In the genomic region with DNA sequence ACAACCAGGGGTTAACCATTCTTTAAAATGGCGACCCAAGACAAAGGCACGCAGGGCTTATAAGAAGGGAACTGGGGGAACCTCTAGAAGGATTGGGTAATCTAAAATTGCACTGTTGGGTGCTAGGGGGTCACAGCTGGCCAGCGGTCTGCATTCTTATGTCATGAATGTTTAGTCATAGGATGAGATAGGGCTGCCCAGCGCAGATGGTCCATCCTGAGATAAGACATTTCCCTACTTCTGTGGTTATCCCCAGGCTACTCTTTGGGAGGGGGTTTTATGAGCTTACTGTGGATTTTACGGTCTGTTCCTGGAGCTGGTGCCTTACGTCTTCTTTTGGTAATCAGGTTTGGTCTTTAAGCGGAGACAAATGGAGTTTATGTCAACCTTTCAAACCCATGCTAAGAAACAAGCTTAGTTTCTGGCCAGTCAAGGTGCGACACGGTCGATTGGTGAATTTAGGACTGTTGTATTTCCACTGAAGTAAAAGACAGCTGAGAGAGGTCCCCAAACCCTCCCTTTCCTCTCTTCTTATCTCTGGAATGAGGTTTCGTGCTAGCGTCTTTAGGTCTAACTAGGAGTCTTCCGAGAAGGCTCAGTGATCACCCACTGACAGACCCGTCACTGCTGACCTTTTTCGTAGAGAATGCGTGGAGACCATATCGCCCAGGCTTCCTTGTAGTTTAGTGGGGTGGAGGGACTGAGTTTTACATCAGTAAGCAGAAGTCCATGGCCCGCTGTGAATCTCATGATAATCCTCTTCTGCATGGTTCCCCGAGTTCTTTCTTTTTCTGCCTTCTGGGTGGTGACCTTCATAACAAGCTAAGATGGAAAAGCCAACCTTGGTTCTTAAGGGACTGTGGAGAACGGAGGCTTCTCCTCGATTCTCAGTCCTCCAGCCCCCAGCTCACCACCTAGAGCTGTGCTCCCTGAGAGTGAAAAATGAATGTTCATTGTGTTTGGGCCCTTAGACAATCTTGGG, we compare ENCODE assay signal across 26 mouse cellular contexts. TPM values are rescaled to one million over a fixed set of nuclear protein-coding genes. Genes with fewer than 3 reads are reported as not detected.
A peak's percentile ranks its signal among the peaks of the same experiment; 100 is the strongest.
DNase-seq lines count a peak whose midpoint lies in the region; ATAC-seq and TF ChIP-seq lines count a peak whose summit lies in the region.
"Had no signal": no experiment of that assay in that cellular context is flagged by ENCODE, and none has a peak within 500 bp of the region (broad histone marks: within the 10 kb centered on the region; RNA-seq: fewer than 3 reads in every experiment).

No protein-coding gene starts in this region.

- TF ChIP-seq RAD21 in MEL (IDR thresholded peaks at IDR 0.05; ENCODE audit: low read depth, low read length), result no peak

- H3K27me3 ChIP-seq in liver, embryonic 11.5 days (replicated peaks; ENCODE audit: control insufficient read depth, insufficient read depth, low read length), result no peaks in the 10 kb centered on the region
- H3K27me3 ChIP-seq in MEL (ENCODE audit: control insufficient read depth in 1 of 2, insufficient read depth in 2 of 2, low read length in 2 of 2), result no peaks in the 10 kb centered on the region
- no peaks in the 10 kb centered on the region for H3K27me3 ChIP-seq in liver, embryonic 13.5 days
- no peaks in the 10 kb centered on the region; the same call in 1 of the 2 replicates for H3K27me3 ChIP-seq in forebrain, embryonic 12.5 days
- H3K27me3 ChIP-seq: embryonic facial prominence, embryonic 15.5 days; forebrain, embryonic 13.5 days; heart, embryonic 12.5 days; hindbrain, embryonic 13.5 days; limb, embryonic 12.5 days; neural tube, embryonic 13.5 days; stomach, embryonic 15.5 days had no signal

- no peak for TF ChIP-seq CTCF in MEL (IDR thresholded peaks at IDR 0.05 in 2 of 3, conservative IDR thresholded peaks at IDR 0.05 in 1 of 3; ENCODE audit: control insufficient read depth in 1 of 3, insufficient read depth in 1 of 3, low read depth in 2 of 3, low read length in 3 of 3, poor library complexity in 1 of 3, severe bottlenecking in 1 of 3)

- H3K36me3 ChIP-seq in liver, embryonic 11.5 days (ENCODE audit: control insufficient read depth, insufficient read depth, low read length), result no peaks in the 10 kb centered on the region
- H3K36me3 ChIP-seq in MEL (ENCODE audit: control insufficient read depth in 1 of 2, insufficient read depth in 2 of 2, low read length in 2 of 2), result peaks cover 0 to 15% of the 10 kb centered on the region in 2 experiments; a peak in 2 of 4 replicates
- no peaks in the 10 kb centered on the region for H3K36me3 ChIP-seq in liver, embryonic 13.5 days
- no peaks in the 10 kb centered on the region for H3K36me3 ChIP-seq in forebrain, embryonic 12.5 days (replicated peaks)
- H3K36me3 ChIP-seq: embryonic facial prominence, embryonic 15.5 days; heart, embryonic 12.5 days; hindbrain, embryonic 13.5 days; limb, embryonic 12.5 days; midbrain, embryonic 12.5 days; neural tube, embryonic 13.5 days; stomach, embryonic 15.5 days had no signal

- 30% methylated on average over 21 of the region's 21 CpGs for WGBS in liver, embryonic 11.5 days
- WGBS in liver, embryonic 13.5 days (ENCODE audit: insufficient replicate concordance), result 16% methylated on average over 21 of the region's 21 CpGs
- 79% methylated on average over 21 of the region's 21 CpGs for WGBS in forebrain, embryonic 12.5 days

- H3K4me1 ChIP-seq in liver, embryonic 11.5 days (replicated peaks; ENCODE audit: control insufficient read depth, insufficient read depth, low read length), result peaks cover 15% of the 10 kb centered on the region
- H3K4me1 ChIP-seq in MEL (ENCODE audit: control insufficient read depth in 1 of 2, insufficient read depth in 2 of 2, low read length in 2 of 2), result peaks cover 12 to 34% of the 10 kb centered on the region in 2 experiments
- peaks cover 28% of the 10 kb centered on the region for H3K4me1 ChIP-seq in liver, embryonic 13.5 days (replicated peaks)
- H3K4me1 ChIP-seq in forebrain, embryonic 12.5 days, result peaks cover 9% of the 10 kb centered on the region
- H3K4me1 ChIP-seq: embryonic facial prominence, embryonic 15.5 days; forebrain, embryonic 13.5 days; stomach, embryonic 15.5 days had no signal

- no peak overlapping the region; the same call in 1 of the 2 replicates for H3K9ac ChIP-seq in liver, embryonic 11.5 days (ENCODE audit: low read depth, low read length)
- H3K9ac ChIP-seq in MEL (ENCODE audit: control insufficient read depth, low read depth, low read length, poor library complexity, severe bottlenecking), result peak overlapping the region; percentile 53
- no peak overlapping the region for H3K9ac ChIP-seq in liver, embryonic 13.5 days
- no peak overlapping the region for H3K9ac ChIP-seq in forebrain, embryonic 12.5 days
- H3K9ac ChIP-seq: embryonic facial prominence, embryonic 15.5 days; forebrain, embryonic 13.5 days; heart, embryonic 12.5 days; hindbrain, embryonic 13.5 days; limb, embryonic 12.5 days; midbrain, embryonic 12.5 days; neural tube, embryonic 13.5 days; stomach, embryonic 15.5 days had no signal

- no peak overlapping the region for H3K27ac ChIP-seq in liver, embryonic 11.5 days (ENCODE audit: low read depth, low read length)
- H3K27ac ChIP-seq in MEL (ENCODE audit: control insufficient read depth, low read depth, low read length), result peak overlapping the region; percentile 84
- no peak overlapping the region for H3K27ac ChIP-seq in liver, embryonic 13.5 days
- H3K27ac ChIP-seq in forebrain, embryonic 12.5 days, result no peak overlapping the region
- H3K27ac ChIP-seq: embryonic facial prominence, embryonic 15.5 days; forebrain, embryonic 13.5 days; hindbrain, embryonic 13.5 days; limb, embryonic 12.5 days; midbrain, embryonic 12.5 days; neural tube, embryonic 13.5 days; stomach, embryonic 15.5 days had no signal

- peak; percentile 43 to 56; a peak in 3 of 4 replicates for TF ChIP-seq EP300 in MEL (IDR thresholded peaks at IDR 0.05; ENCODE audit: low read depth in 1 of 2, low read length in 2 of 2)

- no peak overlapping the region; the same call in 1 of the 2 replicates for H3K4me3 ChIP-seq in liver, embryonic 11.5 days (ENCODE audit: low read depth, low read length)
- peak overlapping the region; percentile 46 to 63 for H3K4me3 ChIP-seq in MEL (ENCODE audit: control insufficient read depth in 1 of 2, insufficient read depth in 1 of 2, low read depth in 2 of 2, low read length in 2 of 2)
- no peak overlapping the region for H3K4me3 ChIP-seq in liver, embryonic 13.5 days (replicated peaks)
- no peak overlapping the region for H3K4me3 ChIP-seq in forebrain, embryonic 12.5 days (replicated peaks)
- H3K4me3 ChIP-seq: embryonic facial prominence, embryonic 15.5 days; forebrain, embryonic 13.5 days; heart, embryonic 12.5 days; hindbrain, embryonic 13.5 days; limb, embryonic 12.5 days; midbrain, embryonic 12.5 days; myocyte; neural tube, embryonic 13.5 days; stomach, embryonic 15.5 days had no signal

- TF ChIP-seq POLR2A in MEL (IDR thresholded peaks at IDR 0.05; ENCODE audit: control insufficient read depth in 1 of 2, insufficient read depth in 1 of 2, low read depth in 1 of 2, low read length in 2 of 2, poor library complexity in 1 of 2), result no peak

- DNase-seq in liver, embryonic 11.5 days (ENCODE audit: low spot score), result no peak
- no peak for DNase-seq in liver
- DNase-seq in MEL (ENCODE audit: low read depth, low spot score), result peak; percentile 59
- DNase-seq in liver, embryonic 13.5 days, result no peak
- no peak for DNase-seq in right cerebral cortex, postnatal 25 days
- no peak for DNase-seq in cerebellum, adult 9-10 months
- DNase-seq: adrenal gland, postnatal 10 days; cerebellum, adult 8-10 months; gastrocnemius, postnatal 14 days; heart, adult 18-20 months; heart, postnatal 4 days; kidney, postnatal 14 days; layer of hippocampus, adult 9-11 months; lung, postnatal 36 days had no signal

- H3K9me3 ChIP-seq in liver, embryonic 11.5 days (ENCODE audit: control insufficient read depth, low read length), result no peaks in the 10 kb centered on the region
- no peaks in the 10 kb centered on the region for H3K9me3 ChIP-seq in MEL (replicated peaks; ENCODE audit: insufficient read depth, low read length)
- no peaks in the 10 kb centered on the region for H3K9me3 ChIP-seq in liver, embryonic 13.5 days (replicated peaks)
- no peaks in the 10 kb centered on the region for H3K9me3 ChIP-seq in forebrain, embryonic 12.5 days
- H3K9me3 ChIP-seq: embryonic facial prominence, embryonic 15.5 days; forebrain, embryonic 13.5 days; heart, embryonic 12.5 days; hindbrain, embryonic 13.5 days; limb, embryonic 12.5 days; midbrain, embryonic 12.5 days; neural tube, embryonic 13.5 days; stomach, embryonic 15.5 days had no signal

- peak; percentile 33; the same call in 1 of the 2 replicates for ATAC-seq in liver, embryonic 11.5 days (replicated peaks; ENCODE audit: low FRiP score)
- no peak for ATAC-seq in liver, embryonic 13.5 days (ENCODE audit: low read depth)
- peak; percentile 56 for ATAC-seq in megakaryocyte progenitor cell, adult 5-6 weeks (replicated peaks; ENCODE audit: poor library complexity)
- ATAC-seq in forebrain, embryonic 12.5 days (ENCODE audit: low FRiP score), result no peak
- ATAC-seq: forebrain, embryonic 13.5 days; intestine, postnatal 0 days had no signal

- H3K79me2 ChIP-seq in MEL (ENCODE audit: control insufficient read depth, insufficient read depth, low read length, poor library complexity), result no peaks in the 10 kb centered on the region

- peak overlapping the region; percentile 56 for H3K4me2 ChIP-seq in liver, embryonic 11.5 days
- H3K4me2 ChIP-seq in liver, embryonic 13.5 days, result peak overlapping the region; percentile 20
- no peak overlapping the region for H3K4me2 ChIP-seq in forebrain, embryonic 12.5 days
- H3K4me2 ChIP-seq: embryonic facial prominence, embryonic 15.5 days; forebrain, embryonic 13.5 days; heart, embryonic 12.5 days; hindbrain, embryonic 13.5 days; limb, embryonic 12.5 days; midbrain, embryonic 12.5 days; neural tube, embryonic 13.5 days; stomach, embryonic 15.5 days had no signal

TF ChIP-seq in MEL, 35 proteins besides CTCF, POLR2A, EP300 and RAD21 (continues in another document):
- TF ChIP-seq ZNF384 (IDR thresholded peaks at IDR 0.05; ENCODE audit: low read depth, low read length), result no peak
- TF ChIP-seq SIN3A (IDR thresholded peaks at IDR 0.05; ENCODE audit: low read length), result peak; percentile 7; the same call in 1 of the 2 replicates
- peak; percentile 47 for TF ChIP-seq TCF12 (IDR thresholded peaks at IDR 0.05; ENCODE audit: low read depth, low read length)
- peak; percentile 80 for TF ChIP-seq ETS1 (IDR thresholded peaks at IDR 0.05; ENCODE audit: low read depth, low read length)
- peak; percentile 60 for TF ChIP-seq TAL1 (IDR thresholded peaks at IDR 0.05; ENCODE audit: low read length)

RNA-seq across cellular contexts. Expression of gene Cpsf6, which starts 29.8 kb away (rescaled TPM):
- 135 and 155 TPM in 2 replicates for polyA plus RNA-seq in liver, embryonic 11.5 days (2014; fragmentation: Nextera tagmentation; extraction: Ambion mirVana)
- total RNA-seq in MEL (2012; rRNA removed), result 88.2 and 103 TPM in 2 replicates
- polyA plus RNA-seq in MEL (2012; ENCODE audit: insufficient read depth in 1 of 2, insufficient read length in 2 of 2, low read depth in 1 of 2, low replicate concordance in 2 of 2, missing spikeins in 1 of 2), result 10 to 100 TPM in 1 of 2 experiments, not detected in 1; 85.7 TPM
- 69.2 and 87.2 TPM in 2 replicates for polyA plus RNA-seq in liver, embryonic 13.5 days (2015; fragmentation: Nextera tagmentation; extraction: Ambion mirVana)
- total RNA-seq in megakaryocyte progenitor cell, adult 5-6 weeks (2015), result 103 and 107 TPM in 2 replicates
- total RNA-seq in megakaryocyte progenitor cell, adult 5-6 weeks (2017), result 108 and 138 TPM in 2 replicates
- polyA plus RNA-seq in forebrain, embryonic 12.5 days (2016; fragmentation: Nextera tagmentation; extraction: Ambion mirVana), result 301 and 313 TPM in 2 replicates

Comparison
In these comparisons a context has a peak if more than half of its experiments do, and no peak if none do; other contexts are left out.
1. ATAC-seq: peak in liver, embryonic 11.5 days (single experiment) and megakaryocyte progenitor cell, adult 5-6 weeks (single experiment); none in liver, embryonic 13.5 days (single experiment) and forebrain, embryonic 12.5 days (single experiment).
2. H3K4me3 ChIP-seq: peak in MEL (2 of 2); none in liver, embryonic 11.5 days (single experiment), liver, embryonic 13.5 days (single experiment) and forebrain, embryonic 12.5 days (single experiment).